Mouse (Mus musculus) megakaryocyte, embryonic 14.5 days (primary cell): ENCODE measurements at regions not wholly inside any gene's neighbourhood (a gene's known extent, or its start where the extent isn't known, plus 50 kb on each side); places are given as distances from the start of the nearest gene placed in this dataset.

Experiments
- FLI1 ChIP-seq: IDR thresholded peaks from 2 replicates; pipeline ENCODE4 v1.6.1; 2012; ENCODE audit warnings: low read length, inconsistent platforms, mixed read lengths
- GATA1 ChIP-seq: IDR thresholded peaks from 3 replicates; pipeline ENCODE4 v1.6.1; 2012; ENCODE audit warnings: mixed read lengths, low read length, inconsistent platforms, borderline replicate concordance

DNA sequence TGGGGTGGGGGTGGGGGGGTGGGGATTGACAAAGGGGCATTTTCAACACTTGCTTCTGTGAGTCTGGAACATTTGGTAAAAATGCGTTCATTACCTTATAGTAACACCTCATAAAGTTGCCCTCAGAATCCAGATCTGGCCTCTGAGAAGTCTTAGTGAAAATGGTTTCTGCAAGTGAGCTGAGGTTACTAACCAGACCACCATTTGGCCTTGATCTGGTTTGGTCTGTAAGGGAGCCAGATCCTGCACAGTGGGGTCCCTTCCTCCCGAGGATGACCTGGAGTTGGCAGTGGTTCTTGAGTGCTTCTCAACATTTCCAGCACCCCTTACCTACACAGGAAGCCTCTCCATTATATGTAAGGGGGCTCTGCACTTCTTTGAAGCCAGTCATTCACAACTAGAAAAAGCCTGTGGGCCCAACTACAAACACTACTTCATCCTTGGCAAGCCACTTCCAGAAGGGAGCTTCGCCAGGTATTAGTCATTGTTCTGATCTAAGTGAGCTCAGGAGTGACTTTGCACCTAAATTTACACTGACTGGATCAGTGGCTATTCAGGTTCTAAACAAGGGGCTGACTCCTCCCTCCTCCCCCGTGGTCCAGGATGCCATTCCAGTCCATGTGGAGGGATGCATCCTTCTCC is 94.3 kb upstream of the Cox10 start:
- TF ChIP-seq GATA1 (no peak), FLI1 (no peak)
